Mouse (Mus musculus) erythroblast, embryonic 14.5 days (primary cell): ENCODE results near the gene Btnl10. TPM values are rescaled to one million over a fixed set of nuclear protein-coding genes. Genes with fewer than 3 reads are reported as not detected.

Source experiments
- H3K27me3 ChIP-seq: 2 replicates; pipeline ENCODE4 v1.6.1; 2012; ENCODE audit warnings: inconsistent platforms; ENCODE audit not compliant: control insufficient read depth
- H3K36me3 ChIP-seq: 2 replicates; pipeline ENCODE4 v1.6.1; 2012; ENCODE audit warnings: mild to moderate bottlenecking, inconsistent platforms; ENCODE audit not compliant: control insufficient read depth
- H3K4me1 ChIP-seq: 2 replicates; pipeline ENCODE4 v1.6.1; 2012; ENCODE audit warnings: inconsistent platforms; ENCODE audit not compliant: control insufficient read depth
- H3K4me3 ChIP-seq: replicated peaks from 2 replicates; pipeline ENCODE3; 2012; ENCODE audit warnings: moderate library complexity, mild to moderate bottlenecking, inconsistent platforms
- H3K9me3 ChIP-seq: 2 replicates; pipeline ENCODE4 v1.6.1; 2012; ENCODE audit warnings: low read length, inconsistent platforms, mixed read lengths; ENCODE audit not compliant: control insufficient read depth
- GATA1 ChIP-seq: IDR thresholded peaks from 2 replicates; pipeline ENCODE4 v1.6.1; 2012; ENCODE audit warnings: low read length, inconsistent platforms, mixed read lengths
- TAL1 ChIP-seq: IDR thresholded peaks from 3 replicates; pipeline ENCODE4 v1.6.1; 2012; ENCODE audit warnings: low read length, inconsistent platforms, mixed read lengths
- polyA plus RNA-seq: library from polyadenylated mRNA; stranded (reverse); fragments of >175 nt; gene quantifications from 2 replicates; pipeline ENCODE4 v1.2.3, GENCODE M21; 2012

The Btnl10 gene
- polyA plus RNA-seq, 1 experiment: 3.5 TPM

DNA sequence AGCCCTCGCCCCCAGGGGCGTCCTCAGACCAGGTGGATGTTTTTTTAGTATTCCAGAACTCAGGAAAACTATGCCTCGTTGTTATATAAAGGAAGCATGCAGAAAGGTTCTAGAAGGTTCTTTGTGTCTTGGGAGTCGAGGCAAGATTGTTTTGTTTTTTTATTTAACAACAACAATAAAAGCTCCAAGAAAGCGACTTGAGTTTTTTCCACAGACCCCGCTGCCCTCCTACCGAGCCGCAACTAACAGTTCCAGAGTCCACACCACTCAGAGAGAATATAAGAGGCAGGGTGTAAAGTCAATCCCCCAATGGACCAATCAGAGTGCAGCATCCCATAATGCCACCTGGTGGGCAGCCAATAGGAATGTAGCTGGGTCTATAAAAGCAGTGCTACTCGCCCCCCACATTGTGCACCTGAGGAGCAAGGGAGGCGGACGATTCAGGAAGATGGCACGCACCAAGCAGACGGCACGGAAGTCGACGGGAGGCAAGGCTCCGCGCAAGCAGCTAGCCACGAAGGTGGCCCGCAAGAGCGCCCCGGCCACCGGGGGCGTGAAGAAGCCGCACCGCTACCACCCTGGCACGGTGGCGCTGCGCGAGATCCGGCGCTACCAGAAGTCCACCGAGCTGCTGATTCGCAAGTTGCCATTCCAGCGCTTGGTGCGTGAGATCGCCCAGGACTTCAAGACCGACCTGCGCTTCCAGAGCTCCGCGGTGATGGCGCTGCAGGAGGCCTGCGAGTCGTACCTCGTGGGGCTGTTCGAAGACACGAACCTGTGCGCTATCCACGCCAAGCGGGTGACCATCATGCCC, 43.9 kb downstream of the Btnl10 start:
- TF ChIP-seq GATA1 (no peak), TAL1 (no peak)
- Histone ChIP-seq H3K4me1 (peaks cover 50% of the 10 kb centered on the region), H3K36me3 (peaks cover 25% of the 10 kb centered on the region), H3K27me3 (peaks cover 50% of the 10 kb centered on the region), H3K4me3 (no peak overlapping the region), H3K9me3 (peaks cover 16% of the 10 kb centered on the region)

DNA sequence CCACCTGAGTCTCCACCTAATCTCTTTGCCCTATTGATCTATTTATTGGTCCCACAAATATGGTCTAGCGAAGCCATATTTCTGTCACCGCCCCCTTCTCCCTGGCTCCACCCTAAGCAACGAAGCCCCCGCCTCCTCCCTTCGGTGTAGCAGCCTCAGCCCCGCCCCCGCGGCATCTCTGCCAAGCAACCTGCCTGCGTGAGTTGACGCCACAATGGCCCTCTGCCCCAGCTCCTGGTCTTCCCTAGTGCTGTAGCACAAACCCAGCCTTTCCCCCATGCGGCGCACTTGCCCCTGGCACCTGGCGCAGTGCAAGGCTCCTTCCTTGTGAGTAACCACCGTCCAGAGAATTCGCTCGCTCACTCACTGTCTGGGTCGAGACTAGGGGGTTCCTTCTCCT, 45.8 kb downstream of the Btnl10 start:
- TF ChIP-seq GATA1: no peak
- TF ChIP-seq TAL1: no peak
- no peak overlapping the region for H3K4me3 ChIP-seq
- peaks cover 34% of the 10 kb centered on the region for H3K4me1 ChIP-seq
- peaks cover 16% of the 10 kb centered on the region for H3K9me3 ChIP-seq
- H3K36me3 ChIP-seq: peaks cover 7% of the 10 kb centered on the region
- peaks cover 50% of the 10 kb centered on the region for H3K27me3 ChIP-seq

DNA sequence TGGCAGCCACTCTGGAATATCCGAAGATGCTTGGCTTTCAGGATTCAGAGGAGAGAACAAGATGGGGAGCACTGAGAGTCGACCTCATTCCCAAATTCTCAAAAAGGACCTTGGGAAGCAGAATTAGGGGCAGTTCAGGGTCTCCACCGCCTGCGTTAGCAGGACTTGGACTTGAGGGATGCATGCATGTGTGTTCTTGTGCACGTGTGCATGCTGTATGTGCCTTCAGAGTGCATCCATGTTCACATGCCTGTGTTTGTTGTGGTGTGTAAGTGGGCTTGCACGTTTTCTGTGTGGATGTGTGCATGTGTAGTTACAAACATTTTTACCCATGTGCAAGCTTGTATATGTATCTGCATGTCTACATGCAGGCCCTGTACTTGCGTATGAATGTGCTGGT, 46.5 kb downstream of the Btnl10 start:
- peaks cover 50% of the 10 kb centered on the region for H3K27me3 ChIP-seq
- H3K4me3 ChIP-seq: no peak overlapping the region
- peaks cover 32% of the 10 kb centered on the region for H3K4me1 ChIP-seq
- H3K9me3 ChIP-seq: peaks cover 16% of the 10 kb centered on the region
- peaks cover 6% of the 10 kb centered on the region for H3K36me3 ChIP-seq
- TF ChIP-seq GATA1 (no peak), TAL1 (no peak)

DNA sequence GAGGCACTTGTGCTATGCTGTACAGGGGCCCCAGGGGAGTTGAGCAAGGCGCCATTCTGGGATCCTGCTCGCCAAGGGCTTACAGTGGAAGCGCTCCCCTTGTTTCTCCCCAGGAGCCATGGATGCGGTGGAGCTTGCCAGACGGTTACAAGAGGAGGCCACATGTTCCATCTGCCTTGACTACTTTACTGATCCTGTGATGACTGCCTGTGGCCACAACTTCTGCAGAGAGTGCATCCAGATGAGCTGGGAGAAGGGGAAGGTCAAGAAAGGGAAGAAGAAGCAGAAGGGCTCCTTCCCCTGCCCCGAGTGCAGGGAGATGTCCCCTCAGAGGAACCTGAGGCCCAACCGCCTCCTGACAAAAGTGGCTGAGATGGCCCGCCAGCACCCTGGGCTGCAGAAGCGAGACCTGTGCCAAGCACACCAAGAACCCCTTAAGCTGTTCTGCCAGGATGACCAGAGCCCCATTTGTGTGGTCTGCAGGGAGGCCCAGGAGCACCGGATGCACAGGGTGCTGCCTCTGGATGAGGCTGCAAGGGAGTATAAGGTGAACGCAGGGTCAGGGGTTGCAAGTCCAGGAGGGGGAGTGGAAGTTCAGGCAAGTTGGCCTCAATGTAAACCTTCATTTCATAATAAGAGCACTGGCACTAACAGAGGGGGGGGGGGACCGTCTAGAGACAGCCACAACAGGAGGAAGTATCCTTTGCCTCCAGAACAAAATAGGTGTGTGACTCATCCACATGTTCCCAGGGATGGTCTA, 47.5 kb downstream of the Btnl10 start:
- Histone ChIP-seq H3K4me1 (peaks cover 25% of the 10 kb centered on the region), H3K27me3 (peaks cover 49% of the 10 kb centered on the region), H3K4me3 (no peak overlapping the region), H3K36me3 (peaks cover 12% of the 10 kb centered on the region), H3K9me3 (peaks cover 16% of the 10 kb centered on the region)
- TF ChIP-seq TAL1: no peak
- no peak for TF ChIP-seq GATA1

DNA sequence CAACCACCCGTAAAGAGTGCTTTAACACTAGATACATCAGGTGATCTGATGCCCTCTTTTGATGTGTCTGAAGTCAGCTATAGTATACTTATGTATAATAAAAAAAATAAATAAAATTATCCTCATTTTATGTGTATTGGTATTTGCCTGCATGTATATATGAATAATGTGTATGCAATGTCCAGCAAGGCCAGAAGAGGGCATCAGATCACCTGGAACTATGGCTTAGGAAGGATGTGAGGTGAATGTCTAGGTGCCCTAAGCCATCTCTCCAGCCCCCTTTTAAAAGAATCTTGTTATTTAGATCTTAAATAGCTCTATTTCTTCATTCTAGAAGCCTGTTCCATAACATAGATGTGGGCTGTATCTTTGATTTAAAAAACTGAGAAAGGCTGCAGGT, 49.6 kb downstream of the Btnl10 start:
- Histone ChIP-seq H3K4me1 (peaks cover 20% of the 10 kb centered on the region), H3K9me3 (peaks cover 2% of the 10 kb centered on the region), H3K36me3 (peaks cover 33% of the 10 kb centered on the region), H3K27me3 (peaks cover 27% of the 10 kb centered on the region), H3K4me3 (no peak overlapping the region)
- TF ChIP-seq TAL1: no peak
- TF ChIP-seq GATA1: no peak

DNA sequence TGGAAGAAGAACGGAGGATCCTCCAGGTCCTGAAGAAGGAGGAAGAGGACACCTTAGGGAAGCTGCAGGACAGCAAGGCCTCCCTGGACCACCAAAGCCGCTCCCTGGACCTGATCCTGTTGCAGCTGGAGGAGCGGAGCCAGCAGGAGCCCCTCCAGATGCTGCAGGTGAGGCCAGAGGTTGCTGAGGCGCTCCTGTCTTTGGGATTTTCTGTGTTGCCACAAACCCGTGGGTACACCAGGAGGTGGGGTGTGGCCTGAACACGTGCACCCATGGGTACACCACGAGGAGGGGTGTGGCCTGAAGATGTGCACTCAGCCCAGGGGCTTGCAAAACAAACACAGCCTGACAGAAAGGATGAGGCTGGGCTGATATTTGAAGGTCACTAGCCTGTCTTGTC, 50.8 kb downstream of the Btnl10 start:
- Histone ChIP-seq H3K4me3 (no peak overlapping the region), H3K9me3 (no peaks in the 10 kb centered on the region), H3K4me1 (peaks cover 17% of the 10 kb centered on the region), H3K36me3 (peaks cover 35% of the 10 kb centered on the region), H3K27me3 (peaks cover 15% of the 10 kb centered on the region)
- TF ChIP-seq TAL1 (no peak), GATA1 (no peak)

DNA sequence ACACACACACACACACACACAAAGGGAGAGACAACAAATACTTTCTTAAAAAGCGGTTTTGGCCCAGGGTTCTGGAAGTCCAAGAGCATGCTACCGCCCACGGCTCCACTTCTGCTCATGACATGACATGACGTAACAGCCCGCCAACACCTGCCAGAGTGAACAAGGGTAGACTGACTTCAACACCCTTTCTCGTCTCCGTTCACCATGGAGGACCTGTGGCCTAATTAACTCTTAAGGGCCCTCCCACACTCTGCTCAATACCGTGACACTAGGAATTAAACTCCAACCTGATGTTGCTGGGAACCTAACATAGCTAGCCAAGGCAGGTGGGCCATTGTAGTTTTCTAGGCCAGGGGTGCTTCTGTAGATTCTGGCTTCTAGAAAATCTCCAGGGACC, 51.3 kb downstream of the Btnl10 start:
- no peaks in the 10 kb centered on the region for H3K9me3 ChIP-seq
- H3K4me3 ChIP-seq: no peak overlapping the region
- peaks cover 17% of the 10 kb centered on the region for H3K4me1 ChIP-seq
- peaks cover 35% of the 10 kb centered on the region for H3K36me3 ChIP-seq
- TF ChIP-seq TAL1: no peak
- no peak for TF ChIP-seq GATA1
- H3K27me3 ChIP-seq: peaks cover 11% of the 10 kb centered on the region

DNA sequence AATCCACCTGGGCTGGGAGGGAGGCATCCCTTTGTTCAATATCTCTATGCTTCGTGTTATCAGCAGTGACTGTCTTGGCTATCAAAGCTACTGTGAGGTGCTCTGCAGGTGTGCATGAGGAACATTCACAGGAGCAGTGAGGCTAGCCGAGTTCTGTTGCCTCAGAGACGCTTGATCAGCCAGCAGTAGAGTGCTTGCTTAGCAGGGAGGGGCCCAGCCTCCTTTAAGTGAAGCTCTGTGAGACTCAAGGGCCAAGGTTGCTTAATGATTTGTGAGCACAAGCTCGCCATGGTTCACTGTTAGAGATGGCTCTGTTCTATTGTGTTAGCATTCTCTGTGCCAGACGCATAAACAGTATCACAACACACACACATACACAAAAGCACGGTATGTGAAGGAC, 52.0 kb downstream of the Btnl10 start:
- Histone ChIP-seq H3K4me1 (peaks cover 22% of the 10 kb centered on the region), H3K4me3 (no peak overlapping the region), H3K9me3 (no peaks in the 10 kb centered on the region), H3K27me3 (peaks cover 8% of the 10 kb centered on the region), H3K36me3 (peaks cover 39% of the 10 kb centered on the region)
- no peak for TF ChIP-seq TAL1
- no peak for TF ChIP-seq GATA1

DNA sequence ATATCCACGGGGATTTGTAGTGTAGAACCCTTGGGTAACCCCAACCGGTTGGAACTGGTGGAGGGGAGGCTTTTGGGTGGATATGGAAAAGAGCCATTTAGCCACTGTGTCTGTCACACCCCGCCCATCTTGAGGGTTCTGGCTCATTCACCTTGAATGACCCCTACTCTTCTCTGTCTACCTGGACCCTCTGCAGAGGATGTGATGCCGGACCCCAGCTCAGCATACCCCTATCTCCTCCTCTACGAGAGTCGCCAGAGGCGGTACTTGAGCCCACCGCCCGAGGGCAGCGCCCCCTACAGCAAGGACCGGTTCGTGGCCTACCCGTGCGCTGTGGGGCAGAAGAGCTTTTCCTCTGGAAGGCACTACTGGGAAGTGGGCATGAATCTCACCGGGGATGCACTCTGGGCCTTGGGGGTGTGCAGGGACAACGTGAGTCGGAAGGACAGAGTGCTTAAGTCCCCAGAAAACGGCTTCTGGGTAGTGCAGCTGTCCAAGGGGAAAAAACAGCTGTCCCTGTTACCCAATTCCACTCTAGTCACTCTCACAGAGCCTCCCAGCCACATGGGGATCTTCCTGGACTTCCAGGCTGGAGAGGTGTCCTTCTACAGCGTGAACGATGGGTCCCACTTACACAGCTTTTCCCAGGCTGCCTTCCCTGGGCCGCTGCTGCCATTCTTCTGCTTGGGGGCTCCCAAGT, 53.3 kb downstream of the Btnl10 start:
- Histone ChIP-seq H3K4me1 (peaks cover 30% of the 10 kb centered on the region), H3K4me3 (no peak overlapping the region), H3K36me3 (peaks cover 40% of the 10 kb centered on the region), H3K9me3 (no peaks in the 10 kb centered on the region), H3K27me3 (no peaks in the 10 kb centered on the region)
- TF ChIP-seq GATA1 (no peak), TAL1 (no peak)
